Mouse (Mus musculus): Measurements from ENCODE around the gene Emg1.

DNA sequence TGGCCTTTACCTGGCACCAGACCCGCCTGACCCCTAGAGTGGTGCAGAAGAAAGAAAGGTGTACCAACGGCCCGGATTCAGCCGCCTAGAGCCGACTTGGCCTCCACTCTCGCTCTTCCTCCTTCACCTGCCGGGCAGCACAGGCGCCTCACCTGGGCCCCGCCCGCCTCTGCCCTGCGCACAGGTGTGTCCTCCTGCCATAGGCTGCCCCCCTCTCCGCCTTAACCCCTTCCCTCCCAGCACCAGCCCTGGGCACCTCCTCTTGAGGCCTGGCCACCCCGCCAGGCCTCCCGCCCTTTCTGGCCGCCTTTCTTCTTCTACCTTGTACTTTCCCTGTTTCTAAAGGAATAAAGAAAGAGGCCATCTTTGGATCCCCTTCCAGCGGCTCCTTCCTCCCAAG lies 6.7 kb upstream of the Emg1 start:
- TF ChIP-seq CTCF (IDR thresholded peaks at IDR 0.05): no peak
- TF ChIP-seq POLR2A (IDR thresholded peaks at IDR 0.05; ENCODE audit: insufficient read depth, low read depth, low read length): no peak
- TF ChIP-seq EP300 (IDR thresholded peaks at IDR 0.05; ENCODE audit: insufficient read depth, low read depth, low read length): no peak

Data from heart, adult 2 months (tissue).